Mouse (Mus musculus): Measurements from ENCODE around the gene Tatdn2.

Tatdn2 gene

GRCm38 (mm10) chr6:113714276-113714675, 17.4 kb downstream of the Tatdn2 start:
- in situ Hi-C loops (cut with MboI) = no loop called here

GRCm38 (mm10) chr6:113714797-113715196, 17.9 kb downstream of the Tatdn2 start:
- in situ Hi-C loops (cut with MboI) = no loop called here

DNA sequence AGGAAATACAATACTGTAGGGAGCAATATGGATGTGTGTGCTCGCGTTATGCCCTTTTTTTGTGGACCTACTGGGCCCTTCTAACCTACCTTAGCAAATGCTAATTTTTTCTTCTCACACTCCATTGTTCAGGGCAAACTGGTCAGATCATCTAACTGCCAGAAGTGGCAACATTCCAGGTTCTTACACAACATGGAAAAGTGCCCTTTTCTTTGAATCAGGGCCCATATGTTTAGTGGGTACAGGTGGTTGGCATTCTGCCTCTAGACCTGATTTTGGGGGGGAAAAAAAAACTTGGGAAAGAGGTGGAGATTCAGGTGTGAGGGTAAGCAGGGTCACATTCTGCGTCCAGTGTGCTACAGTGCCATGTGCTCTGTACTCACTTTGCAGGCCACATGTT, 20.7 kb downstream of the Tatdn2 start:
- in situ Hi-C loops (cut with MboI) = no loop called here

GRCm38 (mm10) chr6:113719878-113720277, 23.0 kb downstream of the Tatdn2 start, which contains the start of gene Ghrl:
Ghrl (minus strand) TSS chr6:113719880.
- in situ Hi-C loops (cut with MboI) = no loop called here

DNA sequence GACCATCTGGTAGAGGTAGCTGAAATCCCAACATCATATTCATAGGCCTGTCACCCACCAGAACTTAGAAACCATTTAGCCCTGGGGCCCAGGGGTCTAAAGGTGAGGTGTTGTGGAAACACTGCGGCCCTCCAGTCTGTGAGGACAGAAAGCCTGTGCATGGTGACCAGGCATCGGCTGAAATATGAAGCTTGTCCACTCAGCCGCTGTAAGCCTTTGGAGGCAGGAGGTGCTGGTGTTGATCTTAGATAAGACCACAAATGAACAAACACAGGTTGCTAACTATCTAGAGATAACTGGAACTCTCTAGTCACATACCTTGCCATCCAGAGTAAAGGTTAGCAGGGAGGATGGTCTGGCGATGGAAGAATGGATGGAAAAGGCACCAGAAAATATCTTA, 24.2 kb downstream of the Tatdn2 start:
- in situ Hi-C loops (cut with MboI) = no loop called here

- in situ Hi-C loops (cut with MboI) = no loop called here
Observed at GRCm38 (mm10) chr6:113728181-113728580, 31.3 kb downstream of the Tatdn2 start.

GRCm38 (mm10) chr6:113731296-113731695, 34.4 kb downstream of the Tatdn2 start:
- in situ Hi-C loops (cut with MboI) = no loop called here

DNA sequence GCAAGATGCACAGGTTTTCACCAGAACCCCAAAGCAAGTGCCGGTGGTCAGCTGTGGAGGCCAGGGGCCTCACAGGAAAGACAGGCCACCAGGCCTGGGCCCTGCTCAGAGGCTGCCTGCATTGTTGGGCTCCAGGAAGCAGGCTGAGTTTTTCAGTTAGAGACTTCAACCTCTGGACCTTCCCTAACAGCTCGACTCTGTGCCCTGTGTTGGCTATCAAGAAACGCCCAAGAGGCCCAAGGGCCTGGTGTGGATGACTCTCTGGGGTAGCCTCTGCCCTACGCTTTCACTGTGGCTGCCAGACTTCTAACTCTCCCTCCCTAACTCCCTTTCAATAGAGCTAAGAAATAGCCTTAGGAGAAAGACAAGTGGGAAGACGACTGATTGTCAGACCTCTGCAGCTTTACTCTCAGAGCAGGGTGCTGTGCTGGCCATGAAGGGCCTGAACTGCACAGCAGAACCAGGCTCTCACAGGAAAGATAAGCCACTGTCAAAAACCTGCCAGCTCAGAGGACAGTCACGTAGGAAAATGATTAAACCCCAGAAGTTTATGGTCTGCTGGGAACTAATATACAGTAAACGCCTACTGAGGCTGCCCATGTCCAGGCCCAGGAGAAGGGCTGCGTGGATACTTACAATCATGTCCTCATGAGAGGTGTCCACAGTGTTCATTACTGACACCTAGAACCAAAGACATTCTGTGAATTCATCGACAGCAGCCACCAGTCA, 40.6 kb downstream of the Tatdn2 start:
- in situ Hi-C loops (cut with MboI) = no loop called here

GRCm38 (mm10) chr6:113740236-113741217, 43.7 kb downstream of the Tatdn2 start, which contains the start of gene Sec13:
Sec13 (minus strand) TSS chr6:113740743.
- in situ Hi-C loops (cut with MboI) = no loop called here

GRCm38 (mm10) chr6:113741425-113741824, 44.6 kb downstream of the Tatdn2 start:
- in situ Hi-C loops (cut with MboI) = no loop called here

GRCm38 (mm10) chr6:113742321-113742720, 45.5 kb downstream of the Tatdn2 start:
- in situ Hi-C loops (cut with MboI) = no loop called here

GRCm38 (mm10) chr6:113743111-113743510, 46.3 kb downstream of the Tatdn2 start:
- in situ Hi-C loops (cut with MboI) = no loop called here

- in situ Hi-C loops (cut with MboI) = no loop called here
Observed at GRCm38 (mm10) chr6:113745117-113745516, 48.3 kb downstream of the Tatdn2 start.

DNA sequence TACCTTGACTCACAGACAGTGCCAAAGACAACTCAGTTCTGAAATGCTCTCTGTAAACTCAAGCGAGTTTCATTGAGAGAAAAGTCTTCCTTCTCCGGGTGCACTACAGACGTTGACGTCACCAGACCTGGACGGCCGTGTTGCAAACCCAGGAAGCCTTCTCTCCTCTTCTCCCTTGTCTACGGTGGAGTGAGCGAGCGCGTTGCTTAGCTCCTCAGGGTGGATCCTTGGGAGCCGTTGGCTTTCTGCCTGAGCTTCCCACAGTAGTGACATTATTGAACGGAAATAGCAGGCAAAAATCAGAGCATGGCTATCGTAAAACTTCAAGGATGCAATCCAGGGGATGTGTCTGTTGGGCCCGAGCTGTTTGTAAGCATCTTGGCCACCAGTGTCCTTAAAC, 50.4 kb downstream of the Tatdn2 start:
- in situ Hi-C loops (cut with MboI) = no loop called here

DNA sequence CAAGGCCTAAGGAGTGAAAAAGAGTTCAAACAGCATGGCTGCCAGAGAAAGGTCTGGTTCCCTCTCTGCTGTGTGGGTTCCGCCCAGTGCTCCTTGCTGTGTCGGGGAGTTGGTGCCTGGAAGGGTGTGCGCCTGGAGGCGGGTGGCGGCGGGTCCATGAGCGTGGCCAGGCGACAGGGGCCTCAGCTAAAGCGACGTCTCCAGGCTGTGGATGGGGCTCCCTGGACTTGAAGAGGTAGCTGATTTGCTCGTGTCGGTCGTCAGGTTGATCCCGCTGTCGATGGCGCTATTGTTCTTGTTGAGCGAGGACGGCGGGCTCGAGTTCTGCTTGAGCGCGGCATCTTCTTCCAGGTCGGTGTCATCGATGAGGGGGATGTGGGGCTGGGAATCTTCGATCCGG, 51.5 kb downstream of the Tatdn2 start:
- in situ Hi-C loops (cut with MboI) = no loop called here

- in situ Hi-C loops (cut with MboI) = no loop called here
Observed at GRCm38 (mm10) chr6:113749119-113749685, 52.4 kb downstream of the Tatdn2 start.

Measured in mature B cell (primary cell).